Mouse (Mus musculus) limb, embryonic 11.5 days (tissue): ENCODE results near the gene Asns. TPM values are rescaled to one million over a fixed set of nuclear protein-coding genes. Genes with fewer than 3 reads are reported as not detected.
A peak's percentile ranks its signal among the peaks of the same experiment; 100 is the strongest.
"Not testable (repeated sequence)": the region's sequence is repeated elsewhere in the genome, so short reads cannot be mapped to it uniquely, and the experiment has no call there.

ENCODE experiments used
- ATAC-seq: fragments of 200-750 bp; cut with Nextera tagmentation; 2 replicates; pipeline ENCODE4 v1.8.0; 2017; ENCODE audit warnings: low read depth; ENCODE audit not compliant: insufficient number of reproducible peaks, low FRiP score, low TSS enrichment
- DNase-seq: peaks from one replicate; pipeline ENCODE4 v3.0.0-alpha.2; 2015; ENCODE audit warnings: low spot score
- H3K27ac ChIP-seq: fragments of 300-500 bp; sonication (generic); replicated peaks from 2 replicates; pipeline ENCODE4 v1.5.1; 2014; ENCODE audit warnings: low read depth, mild to moderate bottlenecking, low read length
- H3K27me3 ChIP-seq: fragments of 300-500 bp; sonication (generic); 2 replicates; pipeline ENCODE4 v1.6.1; 2014; ENCODE audit warnings: mild to moderate bottlenecking, low read length, mixed read lengths; ENCODE audit not compliant: control insufficient read depth, insufficient read depth
- H3K36me3 ChIP-seq: fragments of 300-500 bp; sonication (generic); 2 replicates; pipeline ENCODE4 v1.6.1; 2014; ENCODE audit warnings: mild to moderate bottlenecking, low read length, moderate library complexity, mixed read lengths; ENCODE audit not compliant: control insufficient read depth, insufficient read depth
- H3K4me1 ChIP-seq: fragments of 300-500 bp; sonication (generic); 2 replicates; pipeline ENCODE4 v1.6.1; 2014; ENCODE audit warnings: low read length, mixed read lengths; ENCODE audit not compliant: control insufficient read depth, insufficient read depth
- H3K4me2 ChIP-seq: fragments of 300-500 bp; sonication (generic); 2 replicates; pipeline ENCODE4 v1.6.1; 2014; ENCODE audit warnings: low read depth, mild to moderate bottlenecking, moderate library complexity; ENCODE audit not compliant: severe bottlenecking
- H3K4me3 ChIP-seq: fragments of 300-500 bp; sonication (generic); 2 replicates; pipeline ENCODE4 v1.5.1; 2014; ENCODE audit warnings: low read depth, low read length
- H3K9ac ChIP-seq: fragments of 300-500 bp; sonication (generic); 2 replicates; pipeline ENCODE4 v1.6.1; 2014; ENCODE audit warnings: mild to moderate bottlenecking, low read length
- H3K9me3 ChIP-seq: fragments of 300-500 bp; sonication (generic); 2 replicates; pipeline ENCODE4 v1.6.1; 2016; ENCODE audit warnings: low read length; ENCODE audit not compliant: control insufficient read depth
- WGBS: fragments of 180-500 bp; shearing (Covaris S2); extraction: QIAGEN DNeasy Blood & Tissue Kit; methylation state at CpG from one replicate; pipeline ENCODE4 v1.1.7; 2014; 5-methylcytosine and 5-hydroxymethylcytosine counted together
- polyA plus RNA-seq: library from polyadenylated mRNA; unstranded; fragments of >200 nt; fragmentation: Nextera tagmentation; extraction: Ambion mirVana; gene quantifications from 2 replicates; pipeline ENCODE4 v1.2.1, GENCODE M21; 2014

Asns gene
- polyA plus RNA-seq, 1 experiment from 2014 or later: 98.5 TPM

DNA sequence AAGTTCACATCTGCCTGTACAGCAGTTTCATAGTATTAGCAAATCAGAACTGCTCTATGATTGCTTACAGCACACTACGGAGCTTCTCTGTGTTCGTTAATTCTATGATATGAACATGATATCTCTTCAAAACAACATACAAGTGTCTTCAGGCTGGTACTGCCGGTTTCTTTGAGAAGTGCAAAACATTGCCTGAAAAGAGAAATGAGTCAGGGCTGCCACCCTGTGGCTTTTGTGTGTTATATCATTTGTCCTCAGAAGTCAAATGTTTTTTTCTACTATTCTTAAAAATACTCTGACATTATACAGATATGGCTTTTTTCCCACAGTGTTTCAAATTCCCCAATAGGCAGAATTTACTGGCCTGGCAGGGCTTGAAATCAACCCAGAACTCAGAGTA is 22.5 kb downstream of the Asns start:
- Histone ChIP-seq H3K27me3 (no peaks in the 10 kb centered on the region), H3K27ac (no peak overlapping the region), H3K9ac (no peak overlapping the region), H3K4me1 (no peaks in the 10 kb centered on the region), H3K4me3 (no peak overlapping the region), H3K4me2 (no peak overlapping the region), H3K36me3 (no peaks in the 10 kb centered on the region; the same call in 1 of the 2 replicates), H3K9me3 (no peaks in the 10 kb centered on the region)
- ATAC-seq (no peak), DNase-seq (peak; percentile 44)
- 78% methylated on average over 3 of the region's 3 CpGs for WGBS

- no peak overlapping the region for H3K4me2 ChIP-seq
- no peaks in the 10 kb centered on the region for H3K4me1 ChIP-seq
- H3K27ac ChIP-seq: no peak overlapping the region
- H3K36me3 ChIP-seq: no peaks in the 10 kb centered on the region; the same call in 1 of the 2 replicates
- DNase-seq (no peak), ATAC-seq (no peak)
- no peaks in the 10 kb centered on the region for H3K27me3 ChIP-seq
- H3K9ac ChIP-seq: no peak overlapping the region
- H3K4me3 ChIP-seq: no peak overlapping the region
- no peaks in the 10 kb centered on the region for H3K9me3 ChIP-seq
- 87% methylated on average over 5 of the region's 5 CpGs for WGBS
Observed at GRCm38 (mm10) chr6:7669721-7670120, 23.3 kb downstream of the Asns start.

DNA sequence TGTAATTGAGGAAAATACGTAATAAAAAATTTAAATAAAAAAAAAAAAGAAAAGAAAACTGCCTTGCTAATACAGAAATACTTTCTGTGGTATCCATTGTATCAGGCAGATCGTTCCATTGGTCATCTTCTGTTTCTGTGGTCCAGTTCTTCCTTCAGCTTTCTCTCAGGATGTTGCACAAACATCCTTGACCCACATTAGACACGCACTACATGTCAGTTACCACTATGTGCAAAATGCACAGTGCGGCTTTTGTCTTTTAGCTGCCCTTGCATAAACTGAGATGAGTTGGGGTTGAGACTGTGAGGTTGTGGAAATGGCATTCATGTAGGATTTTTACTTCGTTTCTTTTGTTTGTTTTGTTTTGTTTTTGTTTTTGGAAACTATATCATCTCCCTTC is 24.7 kb downstream of the Asns start:
- Histone ChIP-seq H3K4me1 (no peaks in the 10 kb centered on the region), H3K36me3 (no peaks in the 10 kb centered on the region), H3K27ac (no peak overlapping the region), H3K4me2 (no peak overlapping the region), H3K9ac (no peak overlapping the region), H3K4me3 (no peak overlapping the region), H3K27me3 (no peaks in the 10 kb centered on the region), H3K9me3 (no peaks in the 10 kb centered on the region)
- 91% methylated on average over 5 of the region's 5 CpGs for WGBS
- no peak for ATAC-seq
- no peak for DNase-seq

GRCm38 (mm10) chr6:7665902-7666301 is 27.2 kb downstream of the Asns start:
- not testable (repeated sequence) for H3K4me2 ChIP-seq, ATAC-seq, H3K9ac ChIP-seq, DNase-seq, H3K4me1 ChIP-seq, H3K4me3 ChIP-seq, H3K9me3 ChIP-seq, H3K36me3 ChIP-seq, H3K27ac ChIP-seq, H3K27me3 ChIP-seq
- WGBS: 92% methylated on average over 3 of the region's 4 CpGs

- Histone ChIP-seq H3K9me3 (no peaks in the 10 kb centered on the region), H3K27me3 (no peaks in the 10 kb centered on the region), H3K36me3 (no peaks in the 10 kb centered on the region), H3K4me2 (no peak overlapping the region), H3K4me1 (no peaks in the 10 kb centered on the region), H3K9ac (no peak overlapping the region), H3K4me3 (no peak overlapping the region), H3K27ac (no peak overlapping the region)
- WGBS: 63% methylated on average over 4 of the region's 4 CpGs
- DNase-seq: no peak
- no peak for ATAC-seq
Observed at GRCm38 (mm10) chr6:7661455-7661854, 31.6 kb downstream of the Asns start.

GRCm38 (mm10) chr6:7660377-7661080 is 32.5 kb downstream of the Asns start:
- whole genome bisulfite sequencing: 67% methylated on average over 5 of the region's 5 CpGs
- H3K9ac ChIP-seq: no peak overlapping the region
- H3K4me2 ChIP-seq: no peak overlapping the region
- H3K36me3 ChIP-seq: no peaks in the 10 kb centered on the region
- no peak overlapping the region for H3K4me3 ChIP-seq
- DNase-seq: no peak
- H3K4me1 ChIP-seq: no peaks in the 10 kb centered on the region
- no peak overlapping the region for H3K27ac ChIP-seq
- ATAC-seq: no peak
- H3K27me3 ChIP-seq: no peaks in the 10 kb centered on the region
- no peaks in the 10 kb centered on the region for H3K9me3 ChIP-seq

GRCm38 (mm10) chr6:7656601-7657000 is 36.5 kb downstream of the Asns start:
- H3K9ac ChIP-seq: no peak overlapping the region
- H3K27ac ChIP-seq: no peak overlapping the region
- H3K4me1 ChIP-seq: no peaks in the 10 kb centered on the region
- no peak overlapping the region for H3K4me3 ChIP-seq
- 94% methylated on average over 1 of the region's 1 CpGs for WGBS
- ATAC-seq: no peak
- no peak overlapping the region for H3K4me2 ChIP-seq
- H3K36me3 ChIP-seq: no peaks in the 10 kb centered on the region
- no peaks in the 10 kb centered on the region for H3K9me3 ChIP-seq
- no peaks in the 10 kb centered on the region for H3K27me3 ChIP-seq
- no peak for DNase-seq

DNA sequence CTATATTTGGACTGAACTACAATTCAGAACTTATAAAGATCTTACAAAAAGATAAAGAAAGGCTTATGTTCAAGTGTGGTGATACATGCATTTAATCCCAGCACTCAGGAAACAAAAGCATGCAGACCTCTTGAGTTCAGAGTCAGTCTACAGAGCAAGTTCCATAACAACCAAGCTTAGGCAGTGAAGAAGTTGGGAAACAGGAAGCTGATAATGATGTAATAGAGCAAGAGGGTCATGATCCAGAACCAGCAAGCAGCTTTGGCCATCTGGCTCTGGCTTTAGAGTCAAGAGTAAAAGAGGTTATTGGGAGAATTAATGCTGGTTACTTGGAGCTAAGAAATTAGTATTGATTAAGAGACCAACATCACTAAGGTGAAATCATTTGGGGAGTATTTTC is 44.6 kb downstream of the Asns start:
- H3K4me3 ChIP-seq: no peak overlapping the region
- H3K27ac ChIP-seq: no peak overlapping the region
- H3K4me2 ChIP-seq: no peak overlapping the region
- no peaks in the 10 kb centered on the region for H3K9me3 ChIP-seq
- no peaks in the 10 kb centered on the region for H3K27me3 ChIP-seq
- ATAC-seq: no peak
- no peak overlapping the region for H3K9ac ChIP-seq
- H3K4me1 ChIP-seq: no peaks in the 10 kb centered on the region
- DNase-seq: no peak
- H3K36me3 ChIP-seq: no peaks in the 10 kb centered on the region
